Mouse (Mus musculus): ENCODE measurements around the gene Rnf227.
"Not testable (repeated sequence)": the region's sequence is repeated elsewhere in the genome, so short reads cannot be mapped to it uniquely, and the experiment has no call there.

Gene Rnf227

GRCm38 (mm10) chr11:69340161-69341131 is at the start of gene Rnf227:
Gene Rnf227, plus strand, starts transcription at chr11:69340461.
- in situ Hi-C loops (cut with MboI, MseI), result no loop called here

- in situ Hi-C loops (cut with MboI, MseI), result no loop called here
These were observed 49.1 kb upstream of the Rnf227 start for GRCm38 (mm10) chr11:69291111-69291510.

GRCm38 (mm10) chr11:69295286-69295685 is 45.0 kb upstream of the Rnf227 start:
- in situ Hi-C loops (cut with MboI, MseI), result no loop called here

- in situ Hi-C loops (cut with MboI, MseI), result no loop called here
These were observed 42.5 kb upstream of the Rnf227 start for GRCm38 (mm10) chr11:69297799-69298198.

GRCm38 (mm10) chr11:69298231-69298630 is 42.0 kb upstream of the Rnf227 start:
- in situ Hi-C loops (cut with MboI, MseI), result no loop called here

GRCm38 (mm10) chr11:69302817-69303216 is 37.4 kb upstream of the Rnf227 start:
- in situ Hi-C loops (cut with MboI, MseI), result no loop called here

GRCm38 (mm10) chr11:69305291-69305690 is 35.0 kb upstream of the Rnf227 start:
- in situ Hi-C loops (cut with MboI, MseI), result no loop called here

- in situ Hi-C loops (cut with MboI, MseI), result no loop called here
These were observed 34.2 kb upstream of the Rnf227 start for GRCm38 (mm10) chr11:69306039-69306438.

GRCm38 (mm10) chr11:69311266-69311665 is 29.0 kb upstream of the Rnf227 start:
- in situ Hi-C loops (cut with MboI, MseI), result no loop called here

- in situ Hi-C loops (cut with MboI, MseI), result no loop called here
These were observed 23.9 kb upstream of the Rnf227 start for GRCm38 (mm10) chr11:69316361-69316760.

- in situ Hi-C loops (cut with MboI, MseI), result not testable (repeated sequence)
These were observed 22.3 kb upstream of the Rnf227 start for GRCm38 (mm10) chr11:69318000-69318399.

GRCm38 (mm10) chr11:69321580-69321979 is 18.7 kb upstream of the Rnf227 start:
- in situ Hi-C loops (cut with MboI, MseI), result loop anchor here (5.0 kb wide), 1 partner anchor 34 kb away; no protein-coding TSS in a partner anchor

- in situ Hi-C loops (cut with MboI, MseI), result loop anchor here (5.0 kb wide), 1 partner anchor 35 kb away; no protein-coding TSS in a partner anchor
These were observed 18.3 kb upstream of the Rnf227 start for GRCm38 (mm10) chr11:69322010-69322409.

- in situ Hi-C loops (cut with MboI, MseI), result loop anchor here (5.0 kb wide), 1 partner anchor 36 kb away; no protein-coding TSS in a partner anchor
These were observed 17.4 kb upstream of the Rnf227 start for GRCm38 (mm10) chr11:69322693-69323471.

GRCm38 (mm10) chr11:69323667-69324111 is 16.6 kb upstream of the Rnf227 start, which contains the start of the genes Cntrob and Trappc1:
Gene Cntrob, minus strand, starts transcription at chr11:69323775.
Gene Trappc1, plus strand, starts transcription at chr11:69323980.
- in situ Hi-C loops (cut with MboI, MseI), result loop anchor here (5.0 kb wide), 1 partner anchor 36 kb away; no protein-coding TSS in a partner anchor

GRCm38 (mm10) chr11:69324749-69325148 is 15.5 kb upstream of the Rnf227 start:
- in situ Hi-C loops (cut with MboI, MseI), result loop anchor here (5.0 kb wide), 1 partner anchor 37 kb away; no protein-coding TSS in a partner anchor

GRCm38 (mm10) chr11:69325628-69326407 is 14.4 kb upstream of the Rnf227 start, which contains the start of gene Kcnab3:
Gene Kcnab3, plus strand, starts transcription at chr11:69326258.
- in situ Hi-C loops (cut with MboI, MseI), result no loop called here

GRCm38 (mm10) chr11:69326408-69327156 is 13.7 kb upstream of the Rnf227 start:
- in situ Hi-C loops (cut with MboI, MseI), result no loop called here

GRCm38 (mm10) chr11:69327157-69327442 is 13.2 kb upstream of the Rnf227 start:
- in situ Hi-C loops (cut with MboI, MseI), result no loop called here

GRCm38 (mm10) chr11:69327648-69328047 is 12.6 kb upstream of the Rnf227 start:
- in situ Hi-C loops (cut with MboI, MseI), result no loop called here

All from regulatory T cell (primary cell).